Mouse (Mus musculus): ENCODE measurements around the gene Tspyl3. TPM values are rescaled to one million over a fixed set of nuclear protein-coding genes. Genes with fewer than 3 reads are reported as not detected.

Tspyl3 gene
- total and polyA plus RNA-seq, 3 experiments: 4.3 to 47.3 (median 9.8) TPM

GRCm38 (mm10) chr2:153213351-153213750 is 11.9 kb downstream of the Tspyl3 start:
- Histone ChIP-seq H3K79me2 (ENCODE audit: control insufficient read depth, insufficient read depth, low read length, poor library complexity) (no peaks in the 10 kb centered on the region), H3K36me3 (ENCODE audit: control insufficient read depth in 1 of 2, insufficient read depth in 2 of 2, low read length in 2 of 2) (peaks cover 0 to 21% of the 10 kb centered on the region in 2 experiments; a peak in 3 of 4 replicates), H3K27ac (ENCODE audit: control insufficient read depth, low read depth, low read length) (no peak overlapping the region), H3K27me3 (ENCODE audit: control insufficient read depth in 1 of 2, insufficient read depth in 2 of 2, low read length in 2 of 2) (no peaks in the 10 kb centered on the region), H3K9me3 (replicated peaks; ENCODE audit: insufficient read depth, low read length) (no peaks in the 10 kb centered on the region), H3K9ac (ENCODE audit: control insufficient read depth, low read depth, low read length, poor library complexity, severe bottlenecking) (no peak overlapping the region), H3K4me1 (ENCODE audit: control insufficient read depth in 1 of 2, insufficient read depth in 2 of 2, low read length in 2 of 2) (peaks cover 9 to 31% of the 10 kb centered on the region in 2 experiments), H3K4me3 (ENCODE audit: control insufficient read depth in 1 of 2, insufficient read depth in 1 of 2, low read depth in 2 of 2, low read length in 2 of 2) (no peak overlapping the region)
- no peak for DNase-seq (ENCODE audit: low read depth, low spot score)
- no peak for TF ChIP-seq CTCF (IDR thresholded peaks at IDR 0.05 in 2 of 3, conservative IDR thresholded peaks at IDR 0.05 in 1 of 3; ENCODE audit: control insufficient read depth in 1 of 3, insufficient read depth in 1 of 3, low read depth in 2 of 3, low read length in 3 of 3, poor library complexity in 1 of 3, severe bottlenecking in 1 of 3)
- TF ChIP-seq CHD1 (IDR thresholded peaks at IDR 0.05; ENCODE audit: low read depth, low read length): no peak
- TF ChIP-seq ETS1 (IDR thresholded peaks at IDR 0.05; ENCODE audit: low read depth, low read length): no peak
- TF ChIP-seq GABPA (IDR thresholded peaks at IDR 0.05; ENCODE audit: low read depth, low read length): no peak
- TF ChIP-seq MYB (IDR thresholded peaks at IDR 0.05; ENCODE audit: low read depth, low read length): no peak
- no peak for TF ChIP-seq UBTF (IDR thresholded peaks at IDR 0.05; ENCODE audit: borderline replicate concordance, insufficient read depth, low read depth, low read length)
- TF ChIP-seq ZNF384 (IDR thresholded peaks at IDR 0.05; ENCODE audit: low read depth, low read length): no peak
- TF ChIP-seq USF2 (IDR thresholded peaks at IDR 0.05; ENCODE audit: borderline replicate concordance in 1 of 2, insufficient read depth in 1 of 2, low read depth in 1 of 2, low read length in 2 of 2): no peak
- TF ChIP-seq ZMIZ1 (IDR thresholded peaks at IDR 0.05; ENCODE audit: low read depth, low read length): no peak
- TF ChIP-seq HCFC1 (IDR thresholded peaks at IDR 0.05; ENCODE audit: low read depth, low read length): no peak
- TF ChIP-seq E2F4 (IDR thresholded peaks at IDR 0.05; ENCODE audit: borderline replicate concordance, low read depth, low read length): no peak
- no peak for TF ChIP-seq MAZ (IDR thresholded peaks at IDR 0.05; ENCODE audit: low read depth, low read length)
- no peak for TF ChIP-seq SIN3A (IDR thresholded peaks at IDR 0.05; ENCODE audit: low read length)
- no peak for TF ChIP-seq TCF12 (IDR thresholded peaks at IDR 0.05; ENCODE audit: low read depth, low read length)
- no peak for TF ChIP-seq ZC3H11A (IDR thresholded peaks at IDR 0.05; ENCODE audit: low read depth, low read length)

- no peak for TF ChIP-seq CTCF (IDR thresholded peaks at IDR 0.05 in 2 of 3, conservative IDR thresholded peaks at IDR 0.05 in 1 of 3; ENCODE audit: control insufficient read depth in 1 of 3, insufficient read depth in 1 of 3, low read depth in 2 of 3, low read length in 3 of 3, poor library complexity in 1 of 3, severe bottlenecking in 1 of 3)
- no peak for TF ChIP-seq ZMIZ1 (IDR thresholded peaks at IDR 0.05; ENCODE audit: low read depth, low read length)
- TF ChIP-seq TBP (IDR thresholded peaks at IDR 0.05; ENCODE audit: low read depth, low read length): no peak
- TF ChIP-seq ZNF384 (IDR thresholded peaks at IDR 0.05; ENCODE audit: low read depth, low read length): no peak
- no peak for TF ChIP-seq CHD2 (IDR thresholded peaks at IDR 0.05; ENCODE audit: low read length)
- Histone ChIP-seq H3K9ac (ENCODE audit: control insufficient read depth, low read depth, low read length, poor library complexity, severe bottlenecking) (no peak overlapping the region), H3K27ac (ENCODE audit: control insufficient read depth, low read depth, low read length) (no peak overlapping the region), H3K79me2 (ENCODE audit: control insufficient read depth, insufficient read depth, low read length, poor library complexity) (no peaks in the 10 kb centered on the region), H3K4me1 (ENCODE audit: control insufficient read depth in 1 of 2, insufficient read depth in 2 of 2, low read length in 2 of 2) (peaks cover 11 to 37% of the 10 kb centered on the region in 2 experiments), H3K27me3 (ENCODE audit: control insufficient read depth in 1 of 2, insufficient read depth in 2 of 2, low read length in 2 of 2) (no peaks in the 10 kb centered on the region), H3K4me3 (ENCODE audit: control insufficient read depth in 1 of 2, insufficient read depth in 1 of 2, low read depth in 2 of 2, low read length in 2 of 2) (no peak overlapping the region), H3K9me3 (replicated peaks; ENCODE audit: insufficient read depth, low read length) (no peaks in the 10 kb centered on the region), H3K36me3 (ENCODE audit: control insufficient read depth in 1 of 2, insufficient read depth in 2 of 2, low read length in 2 of 2) (peaks cover 0 to 23% of the 10 kb centered on the region in 2 experiments; a peak in 3 of 4 replicates)
- DNase-seq (ENCODE audit: low read depth, low spot score): no peak
Measured at GRCm38 (mm10) chr2:153211451-153211850, 13.8 kb downstream of the Tspyl3 start.
